Mouse (Mus musculus): ENCODE data around the gene Gm4737. TPM values are rescaled to one million over a fixed set of nuclear protein-coding genes. Genes with fewer than 3 reads are reported as not detected.
"Not testable (repeated sequence)": the region's sequence is repeated elsewhere in the genome, so short reads cannot be mapped to it uniquely, and the experiment has no call there.

Gene Gm4737
- 10 to 100 TPM; 14.6 to 16.0 TPM for total RNA-seq (2021)
- long read RNA-seq, experiment 1, transcript Gm4737-201 (1 exons, 2,093 nt) = major isoform, 11 of 11 reads
- long read RNA-seq, experiment 1, partial matches to known transcripts = 0 of 11 reads
- long read RNA-seq, experiment 1, other reads (novel, unspliced or antisense) = 0 of 11 reads
- long read RNA-seq, experiment 2, transcript Gm4737-201 (1 exons, 2,093 nt) = major isoform, 7 of 7 reads
- long read RNA-seq, experiment 2, partial matches to known transcripts = 0 of 7 reads
- long read RNA-seq, experiment 2, other reads (novel, unspliced or antisense) = 0 of 7 reads

DNA sequence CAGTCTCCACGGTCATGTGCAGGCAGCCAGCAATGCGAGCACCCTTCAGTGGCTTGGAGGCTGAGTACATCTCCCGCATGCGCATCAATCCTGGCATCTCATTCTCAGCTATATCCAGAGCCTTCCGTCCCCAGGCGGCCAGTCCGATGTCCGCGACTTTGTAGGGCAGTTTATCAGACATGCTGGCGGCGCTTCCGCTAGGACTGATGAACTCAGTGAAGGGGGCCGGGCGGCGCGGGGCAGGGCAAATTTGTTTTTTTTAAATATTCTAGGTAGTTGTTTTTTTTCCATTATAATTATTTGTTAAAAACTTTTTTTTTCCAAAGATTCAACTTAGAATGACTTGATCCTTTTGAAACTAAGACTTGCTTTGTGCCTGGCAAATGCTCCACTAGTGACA, at the start of gene Gm4737:
TSS of gene Gm4737 (minus strand) at position 246 of the 400 bp plus-strand sequence.
- not testable (repeated sequence) for DNase-seq

DNA sequence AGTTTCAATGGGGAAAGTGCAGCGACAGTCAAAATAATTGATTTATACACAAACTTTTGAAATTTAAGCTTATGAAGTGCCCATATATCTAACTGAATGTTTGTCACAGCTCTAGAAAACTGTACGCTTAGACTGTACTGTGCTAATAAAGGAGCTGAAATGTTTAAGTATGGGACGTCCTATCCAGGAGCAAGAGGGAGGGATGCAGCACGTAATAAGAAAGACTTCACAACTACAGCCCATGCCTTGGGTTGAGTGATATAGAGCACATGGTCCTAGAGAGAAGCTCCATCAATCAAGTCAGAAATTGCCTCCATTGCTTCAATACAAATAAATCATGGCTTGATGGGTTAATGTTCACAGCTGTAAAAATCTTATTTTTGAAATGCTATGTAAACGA, 40.9 kb upstream of the Gm4737 start:
- no peak for DNase-seq

- no peak for DNase-seq
These were observed 28.2 kb upstream of the Gm4737 start for GRCm38 (mm10) chr16:46183096-46183495.

- DNase-seq = no peak
These were observed 23.4 kb upstream of the Gm4737 start for GRCm38 (mm10) chr16:46178121-46178801.

- DNase-seq = no peak
These were observed 18.2 kb upstream of the Gm4737 start for GRCm38 (mm10) chr16:46173039-46173438.

GRCm38 (mm10) chr16:46166971-46167370, 12.1 kb upstream of the Gm4737 start:
- DNase-seq = no peak

DNA sequence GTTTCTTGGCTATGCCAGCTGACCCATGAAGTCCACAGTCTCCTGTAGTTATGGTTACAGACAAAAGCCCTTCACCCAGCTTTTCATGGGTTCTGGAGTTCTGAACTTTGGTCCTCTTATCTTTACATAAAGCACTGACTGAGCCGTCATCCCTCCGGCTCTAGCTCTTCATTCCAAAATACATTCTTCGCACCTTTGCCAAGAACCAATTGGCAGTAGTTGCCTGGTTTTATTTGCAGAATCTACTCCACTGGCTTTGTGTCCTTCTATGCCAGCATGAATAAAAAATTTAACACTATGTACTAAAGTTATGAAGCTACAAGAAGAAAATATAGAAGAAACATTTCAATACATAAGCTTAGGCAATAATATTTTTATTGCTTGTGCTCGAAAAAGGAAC, 10.4 kb upstream of the Gm4737 start:
- DNase-seq = no peak

- DNase-seq = no peak
These were observed 3.7 kb downstream of the Gm4737 start for GRCm38 (mm10) chr16:46151141-46151540.

- no peak for DNase-seq
These were observed 6.1 kb downstream of the Gm4737 start for GRCm38 (mm10) chr16:46148661-46149341.

GRCm38 (mm10) chr16:46146962-46147361, 7.9 kb downstream of the Gm4737 start:
- DNase-seq = no peak

- no peak for DNase-seq
These were observed 32.6 kb downstream of the Gm4737 start for GRCm38 (mm10) chr16:46122238-46122637.

- peak; percentile 13 for DNase-seq
These were observed 33.5 kb downstream of the Gm4737 start for GRCm38 (mm10) chr16:46121420-46121819.

- no peak for DNase-seq
These were observed 34.3 kb downstream of the Gm4737 start for GRCm38 (mm10) chr16:46120607-46121006.

DNA sequence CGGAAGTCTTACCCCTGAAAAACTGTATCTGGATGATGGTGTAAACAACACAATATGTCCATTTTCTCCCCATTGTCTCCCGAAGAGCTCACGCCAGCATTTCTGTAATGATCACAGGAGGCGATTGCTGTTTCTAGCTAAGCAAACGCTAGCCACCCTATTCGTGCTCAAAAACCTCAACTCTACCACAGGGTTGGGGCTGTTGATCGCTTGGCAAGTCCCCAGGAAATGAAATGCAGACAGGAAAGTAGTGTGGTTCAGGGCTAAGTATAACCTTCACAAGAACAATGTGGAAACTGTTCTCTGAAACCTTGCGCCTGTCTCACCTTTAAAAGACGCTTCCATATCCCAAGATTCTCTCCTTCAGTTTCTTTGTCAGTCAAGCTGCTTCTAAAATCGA, 34.9 kb downstream of the Gm4737 start, which contains the start of gene Cd96:
TSS of gene Cd96 (minus strand) at position 232 of the 400 bp plus-strand sequence.
- no peak for DNase-seq

DNA sequence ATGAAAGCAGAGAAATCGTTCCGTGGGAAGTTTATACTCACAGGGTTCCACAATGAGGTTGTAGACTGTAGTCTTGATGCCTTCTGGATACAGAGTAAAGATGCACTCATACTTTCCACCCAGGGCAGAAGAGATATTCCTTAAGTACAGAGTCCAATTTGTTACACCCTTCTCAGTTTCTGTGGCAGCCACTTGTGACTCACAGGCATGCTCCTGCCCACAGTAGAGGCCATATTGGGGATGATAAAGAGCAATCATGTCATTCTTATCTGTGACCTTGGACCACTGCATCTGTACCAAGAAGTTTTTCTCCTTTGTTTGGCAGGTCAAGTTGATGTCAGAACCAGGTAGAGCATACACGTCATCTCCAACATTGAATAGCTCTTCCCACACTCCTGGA, 37.2 kb downstream of the Gm4737 start:
- no peak for DNase-seq

DNA sequence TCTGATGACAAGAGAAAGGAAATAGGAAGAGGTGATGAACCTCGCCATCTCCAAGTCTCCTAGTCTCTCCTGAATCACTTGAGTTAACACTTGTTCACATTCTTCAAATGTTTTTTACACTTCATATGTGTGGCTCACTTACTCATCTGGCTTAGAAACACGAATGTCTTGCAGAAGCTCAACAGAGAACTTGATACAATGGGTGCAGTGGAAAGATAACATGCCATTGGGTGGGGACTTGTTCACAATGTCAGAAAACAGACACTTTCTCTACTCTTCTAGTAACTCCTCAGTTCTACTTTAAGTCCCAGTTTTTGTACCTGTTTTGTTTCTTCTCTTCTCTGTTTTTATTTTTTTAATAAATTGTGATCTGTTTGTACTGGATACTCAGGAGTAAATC, 40.1 kb downstream of the Gm4737 start:
- no peak for DNase-seq

DNA sequence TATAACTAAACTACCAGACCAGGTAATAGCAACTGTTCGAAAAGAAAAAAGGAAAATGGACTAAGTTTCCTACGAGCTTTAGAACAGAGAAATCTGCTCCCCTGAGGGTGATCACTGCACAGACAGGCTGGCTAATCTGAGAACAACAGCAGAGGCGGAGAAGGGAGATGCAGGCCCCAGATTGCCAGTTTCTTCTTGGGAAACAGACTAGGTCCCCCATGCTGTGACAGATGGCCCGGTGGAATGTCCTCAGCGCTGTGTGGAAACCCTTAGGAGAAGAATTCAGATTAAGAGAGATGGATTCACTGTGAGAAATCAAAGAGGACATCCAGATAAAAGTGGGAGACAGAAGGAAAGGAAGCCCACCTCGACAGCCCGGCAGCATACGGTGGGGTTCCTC, 45.3 kb downstream of the Gm4737 start:
- no peak for DNase-seq

GRCm38 (mm10) chr16:46107431-46107830, 47.4 kb downstream of the Gm4737 start:
- no peak for DNase-seq

DNA sequence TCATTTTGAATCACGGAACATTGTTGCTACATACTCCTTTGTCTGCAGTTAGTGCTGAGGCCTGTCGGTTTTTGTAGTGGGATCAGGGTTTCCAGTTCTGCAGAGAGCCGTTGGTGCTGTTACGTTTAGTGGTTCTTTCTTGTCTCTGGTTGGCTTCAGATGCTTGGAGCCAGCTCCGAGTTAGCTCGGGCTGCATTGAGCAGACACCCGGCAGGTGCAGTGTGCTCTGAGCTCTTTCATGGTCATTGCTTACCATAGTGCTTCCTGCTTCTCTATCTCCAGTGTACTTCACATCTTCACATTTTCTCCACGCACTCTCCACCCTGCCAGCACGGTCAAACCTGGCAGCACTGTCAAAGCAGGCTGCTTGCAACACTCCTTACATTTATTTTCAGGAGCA, 50.4 kb downstream of the Gm4737 start:
- DNase-seq = no peak
